Mouse (Mus musculus): ENCODE measurements around the gene Lck. TPM values are rescaled to one million over a fixed set of nuclear protein-coding genes. Genes with fewer than 3 reads are reported as not detected.

The Lck gene
- 12.2 TPM for polyA plus RNA-seq (2014; fragmentation: Illumina TruSeq; extraction: RNeasy Lipid Tissue Mini Kit (QIAGEN cat#74804); ENCODE audit: insufficient read depth, low read depth, low replicate concordance)

GRCm38 (mm10) chr4:129573430-129573829 is at the start of gene Lck:
Gene Lck (minus strand): TSS chr4:129573641.

DNA sequence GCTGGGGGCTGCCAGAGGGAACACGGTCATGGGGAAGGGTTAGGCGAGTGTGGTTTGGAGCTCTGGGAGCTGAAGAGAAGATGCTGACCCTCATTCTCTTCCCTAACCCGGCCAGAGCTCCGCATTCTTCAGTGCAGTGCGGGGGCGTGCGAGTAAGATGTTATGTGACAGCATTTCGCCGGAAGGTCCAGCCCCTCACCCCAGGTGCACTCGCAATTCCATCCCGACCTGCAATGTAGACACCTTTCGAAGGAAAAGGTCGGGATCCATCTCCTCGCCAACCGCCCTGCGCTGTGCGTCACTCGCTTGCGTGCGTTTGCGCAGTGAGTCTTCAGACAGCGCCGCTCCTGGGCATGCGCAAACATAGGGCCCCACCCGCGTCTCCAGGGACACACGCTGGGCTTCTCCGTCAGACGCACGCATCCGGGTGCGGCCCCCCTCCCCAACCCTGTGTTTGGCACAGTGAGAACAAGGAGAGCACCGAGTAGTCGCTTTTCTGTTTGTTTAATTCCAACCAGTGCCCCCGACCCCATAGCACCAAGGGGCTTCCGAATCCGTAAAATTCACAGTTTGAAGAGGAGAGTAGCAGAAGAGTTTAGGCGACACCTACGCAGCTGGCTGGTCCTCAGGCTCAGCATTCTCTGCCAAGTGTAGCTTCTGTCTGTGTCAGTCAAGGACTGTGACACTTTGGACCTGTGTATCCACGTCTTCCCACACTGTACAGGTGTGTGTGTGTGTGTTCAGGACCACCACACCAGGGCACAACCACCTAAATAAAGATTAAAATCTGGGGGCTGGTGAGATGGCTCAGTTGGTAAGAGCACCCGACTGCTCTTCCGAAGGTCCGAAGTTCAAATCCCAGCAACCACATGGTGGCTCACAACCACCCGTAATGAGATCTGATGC is 45.6 kb upstream of the Lck start, which contains the start of gene Iqcc:
Gene Iqcc, minus strand, starts transcription at position 314 of the 906 bp plus-strand sequence.

GRCm38 (mm10) chr4:129614093-129614492 is 40.7 kb upstream of the Lck start, which contains the start of gene Dcdc2b:
Gene Dcdc2b (minus strand): TSS chr4:129614257.

DNA sequence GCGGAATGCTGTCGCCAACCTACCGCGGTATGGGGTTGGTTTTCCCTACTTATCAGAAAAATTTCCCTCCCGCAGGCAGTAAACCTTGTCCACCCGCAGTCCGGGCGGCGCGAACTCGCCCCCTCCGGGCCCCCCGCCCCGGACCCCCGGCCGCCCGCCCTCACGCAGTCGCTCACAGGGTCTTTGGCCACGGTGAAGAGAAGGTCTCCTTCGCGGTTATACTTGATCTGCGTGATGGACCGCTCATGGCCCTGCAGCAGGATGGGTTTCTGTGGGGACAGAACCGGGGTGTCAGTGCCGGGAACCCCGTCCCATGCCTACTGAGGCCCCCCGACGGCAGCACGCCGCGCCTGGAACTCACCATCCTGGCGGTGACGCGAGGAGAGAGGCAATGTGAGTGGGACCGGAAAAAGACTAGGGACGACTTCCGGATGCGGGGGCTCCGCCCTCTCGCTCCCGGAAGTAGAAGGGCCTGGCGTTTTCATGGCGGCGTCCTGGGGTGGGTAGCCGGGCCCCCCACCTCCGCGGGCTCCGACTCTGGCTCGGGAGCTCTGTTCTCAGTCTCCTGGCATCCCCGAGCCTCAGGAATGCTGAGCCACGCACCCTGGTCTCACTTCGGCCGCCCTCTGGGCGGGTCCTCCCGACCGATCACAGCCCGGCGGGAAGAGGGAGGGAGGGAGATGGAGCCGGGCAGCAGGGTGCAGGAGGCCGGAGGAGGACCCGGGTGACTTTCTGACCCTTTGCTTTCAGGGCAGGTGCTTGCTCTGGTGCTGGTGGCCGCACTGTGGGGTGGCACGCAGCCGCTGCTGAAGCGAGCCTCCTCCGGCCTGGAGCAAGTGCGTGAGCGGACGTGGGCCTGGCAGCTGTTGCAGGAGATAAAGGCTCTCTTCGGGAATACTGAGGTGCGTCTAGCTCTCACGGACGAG is 27.1 kb upstream of the Lck start, which contains the start of the genes Eif3i and Tmem234:
Gene Eif3i, minus strand, starts transcription at position 416 of the 926 bp plus-strand sequence.
Gene Tmem234, plus strand, starts transcription at position 436 of the 926 bp plus-strand sequence.

GRCm38 (mm10) chr4:129578466-129578865 is 5.0 kb upstream of the Lck start, which contains the start of gene Fam167b:
Gene Fam167b (minus strand): TSS chr4:129578549.

GRCm38 (mm10) chr4:129542592-129543141 is 30.8 kb downstream of the Lck start, which contains the start of gene Hdac1:
Gene Hdac1 (minus strand): TSS chr4:129542713.

GRCm38 (mm10) chr4:129513086-129513767 is 60.2 kb downstream of the Lck start, which contains the start of gene Marcksl1:
Gene Marcksl1 (plus strand): TSS chr4:129513581.

Other genes starting within 250 kb of the Lck start
- 70.3 TPM for gene Rbbp4, start 238.3 kb downstream of the Lck start, polyA plus RNA-seq (2014; fragmentation: Illumina TruSeq; extraction: RNeasy Lipid Tissue Mini Kit (QIAGEN cat#74804); ENCODE audit: insufficient read depth, low read depth, low replicate concordance)
- gene Zbtb8os, start 237.9 kb downstream of the Lck start, polyA plus RNA-seq (2014; fragmentation: Illumina TruSeq; extraction: RNeasy Lipid Tissue Mini Kit (QIAGEN cat#74804); ENCODE audit: insufficient read depth, low read depth, low replicate concordance): 49.0 TPM
- 6.1 TPM for gene Zbtb8a, start 195.5 kb downstream of the Lck start, polyA plus RNA-seq (2014; fragmentation: Illumina TruSeq; extraction: RNeasy Lipid Tissue Mini Kit (QIAGEN cat#74804); ENCODE audit: insufficient read depth, low read depth, low replicate concordance)
- gene Zbtb8b, start 132.8 kb downstream of the Lck start, polyA plus RNA-seq (2014; fragmentation: Illumina TruSeq; extraction: RNeasy Lipid Tissue Mini Kit (QIAGEN cat#74804); ENCODE audit: insufficient read depth, low read depth, low replicate concordance): 0.13 TPM
- gene Bsdc1, start 112.1 kb downstream of the Lck start, polyA plus RNA-seq (2014; fragmentation: Illumina TruSeq; extraction: RNeasy Lipid Tissue Mini Kit (QIAGEN cat#74804); ENCODE audit: insufficient read depth, low read depth, low replicate concordance): 32.1 TPM
- gene Tssk3, start 82.6 kb downstream of the Lck start, polyA plus RNA-seq (2014; fragmentation: Illumina TruSeq; extraction: RNeasy Lipid Tissue Mini Kit (QIAGEN cat#74804); ENCODE audit: insufficient read depth, low read depth, low replicate concordance): not detected
- not detected for gene Fam229a, start 82.5 kb downstream of the Lck start, polyA plus RNA-seq (2014; fragmentation: Illumina TruSeq; extraction: RNeasy Lipid Tissue Mini Kit (QIAGEN cat#74804); ENCODE audit: insufficient read depth, low read depth, low replicate concordance)
- 18.3 TPM for gene Marcksl1, start 60.1 kb downstream of the Lck start, polyA plus RNA-seq (2014; fragmentation: Illumina TruSeq; extraction: RNeasy Lipid Tissue Mini Kit (QIAGEN cat#74804); ENCODE audit: insufficient read depth, low read depth, low replicate concordance)
- gene Hdac1, start 30.9 kb downstream of the Lck start, polyA plus RNA-seq (2014; fragmentation: Illumina TruSeq; extraction: RNeasy Lipid Tissue Mini Kit (QIAGEN cat#74804); ENCODE audit: insufficient read depth, low read depth, low replicate concordance): 58.9 TPM
- 0.46 TPM for gene Fam167b, start 4.9 kb upstream of the Lck start, polyA plus RNA-seq (2014; fragmentation: Illumina TruSeq; extraction: RNeasy Lipid Tissue Mini Kit (QIAGEN cat#74804); ENCODE audit: insufficient read depth, low read depth, low replicate concordance)
- gene Eif3i, start 27.0 kb upstream of the Lck start, polyA plus RNA-seq (2014; fragmentation: Illumina TruSeq; extraction: RNeasy Lipid Tissue Mini Kit (QIAGEN cat#74804); ENCODE audit: insufficient read depth, low read depth, low replicate concordance): 182 TPM
- 101 TPM for gene Tmem234, start 27.0 kb upstream of the Lck start, polyA plus RNA-seq (2014; fragmentation: Illumina TruSeq; extraction: RNeasy Lipid Tissue Mini Kit (QIAGEN cat#74804); ENCODE audit: insufficient read depth, low read depth, low replicate concordance)
- gene Dcdc2b, start 40.6 kb upstream of the Lck start, polyA plus RNA-seq (2014; fragmentation: Illumina TruSeq; extraction: RNeasy Lipid Tissue Mini Kit (QIAGEN cat#74804); ENCODE audit: insufficient read depth, low read depth, low replicate concordance): 13.5 TPM
- 23.5 TPM for gene Iqcc, start 45.5 kb upstream of the Lck start, polyA plus RNA-seq (2014; fragmentation: Illumina TruSeq; extraction: RNeasy Lipid Tissue Mini Kit (QIAGEN cat#74804); ENCODE audit: insufficient read depth, low read depth, low replicate concordance)
- gene Ccdc28b, start 50.3 kb upstream of the Lck start, polyA plus RNA-seq (2014; fragmentation: Illumina TruSeq; extraction: RNeasy Lipid Tissue Mini Kit (QIAGEN cat#74804); ENCODE audit: insufficient read depth, low read depth, low replicate concordance): 30.3 TPM
- 19.8 TPM for gene Txlna, start 67.4 kb upstream of the Lck start, polyA plus RNA-seq (2014; fragmentation: Illumina TruSeq; extraction: RNeasy Lipid Tissue Mini Kit (QIAGEN cat#74804); ENCODE audit: insufficient read depth, low read depth, low replicate concordance)
- gene Kpna6, start 99.1 kb upstream of the Lck start, polyA plus RNA-seq (2014; fragmentation: Illumina TruSeq; extraction: RNeasy Lipid Tissue Mini Kit (QIAGEN cat#74804); ENCODE audit: insufficient read depth, low read depth, low replicate concordance): 10.6 TPM
- 5.7 TPM for gene Tmem39b, start 123.2 kb upstream of the Lck start, polyA plus RNA-seq (2014; fragmentation: Illumina TruSeq; extraction: RNeasy Lipid Tissue Mini Kit (QIAGEN cat#74804); ENCODE audit: insufficient read depth, low read depth, low replicate concordance)
- gene Khdrbs1, start 168.7 kb upstream of the Lck start, polyA plus RNA-seq (2014; fragmentation: Illumina TruSeq; extraction: RNeasy Lipid Tissue Mini Kit (QIAGEN cat#74804); ENCODE audit: insufficient read depth, low read depth, low replicate concordance): 37.7 TPM
- 145 TPM for gene Ptp4a2, start 237.6 kb upstream of the Lck start, polyA plus RNA-seq (2014; fragmentation: Illumina TruSeq; extraction: RNeasy Lipid Tissue Mini Kit (QIAGEN cat#74804); ENCODE audit: insufficient read depth, low read depth, low replicate concordance)

Measured in lung, adult 10 weeks (tissue).